Mouse (Mus musculus): ENCODE measurements at regions not wholly inside any gene's neighbourhood (a gene's known extent, or its start where the extent isn't known, plus 50 kb on each side); places are given as distances from the start of the nearest gene placed in this dataset.

GRCm38 (mm10) chr1:165086131-165086530, 74.4 kb downstream of the Tbx19 start:
- DNase-seq (ENCODE audit: low spot score in 2 of 2) = no peak

DNA sequence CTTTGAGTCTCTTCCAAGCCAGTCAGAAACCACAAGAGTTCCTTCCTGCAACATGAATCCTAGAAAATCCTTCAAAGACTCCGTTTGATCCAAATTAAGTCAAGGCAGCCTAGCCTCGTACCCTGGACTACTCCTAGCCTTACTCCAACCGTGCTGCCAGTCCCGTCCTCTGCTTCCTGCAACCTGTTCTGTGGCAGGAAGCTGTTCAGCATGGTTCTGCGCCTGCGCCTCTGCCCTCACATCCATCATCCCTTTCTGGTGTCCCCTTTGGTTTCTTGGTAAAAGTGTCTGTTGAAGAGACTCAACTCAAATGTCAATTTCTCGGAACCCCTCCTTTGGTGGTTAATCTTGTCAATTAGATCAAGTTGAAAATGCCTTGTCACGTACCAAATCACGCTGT, 75.8 kb downstream of the Tbx19 start:
- no peak for DNase-seq (ENCODE audit: low spot score in 2 of 2)

- DNase-seq (ENCODE audit: low spot score in 2 of 2) = peak in 1 of 2 experiments; percentile 45
These were observed 76.4 kb downstream of the Tbx19 start for GRCm38 (mm10) chr1:165084179-165084578.

DNA sequence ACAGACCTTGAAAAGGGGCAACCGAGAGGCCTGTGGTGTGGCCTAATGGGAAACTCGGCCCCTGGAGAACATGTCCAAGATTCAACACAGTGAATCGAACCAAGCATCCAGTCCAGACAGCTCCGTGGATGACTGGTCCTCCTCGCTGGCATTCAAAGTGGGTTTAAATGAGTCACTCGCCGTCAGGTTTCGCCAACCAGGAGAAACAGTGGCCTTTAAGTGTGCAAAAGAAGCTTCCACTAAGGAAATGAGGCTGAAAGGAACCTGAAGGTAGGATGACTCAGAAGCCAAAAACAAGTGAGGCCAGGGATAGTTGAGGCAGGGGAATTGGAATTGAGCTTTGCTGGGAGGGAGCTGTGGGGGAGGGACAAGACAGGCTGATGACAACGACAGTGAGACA, 80.2 kb downstream of the Tbx19 start:
- no peak for DNase-seq (ENCODE audit: low spot score in 2 of 2)

DNA sequence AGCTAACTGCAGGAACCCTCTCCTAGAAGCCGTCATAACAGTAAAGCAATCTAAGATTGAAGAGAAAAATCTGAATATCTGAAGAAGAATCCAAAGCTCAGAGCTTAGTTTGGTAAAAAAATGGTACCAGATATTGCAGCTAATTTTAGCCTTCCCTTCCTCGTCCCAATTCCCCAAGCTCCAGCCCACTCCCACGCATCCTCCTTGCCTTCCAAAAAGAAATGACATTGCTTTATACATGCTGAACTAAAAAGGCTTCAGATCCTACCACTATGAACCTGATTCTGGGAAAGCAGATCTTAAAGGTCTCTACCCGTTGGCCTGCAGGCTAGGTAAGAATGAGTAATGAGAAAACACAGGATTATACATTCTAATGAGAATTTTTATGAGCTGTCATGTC, 83.3 kb downstream of the Tbx19 start:
- no peak for DNase-seq (ENCODE audit: low spot score in 2 of 2)

DNA sequence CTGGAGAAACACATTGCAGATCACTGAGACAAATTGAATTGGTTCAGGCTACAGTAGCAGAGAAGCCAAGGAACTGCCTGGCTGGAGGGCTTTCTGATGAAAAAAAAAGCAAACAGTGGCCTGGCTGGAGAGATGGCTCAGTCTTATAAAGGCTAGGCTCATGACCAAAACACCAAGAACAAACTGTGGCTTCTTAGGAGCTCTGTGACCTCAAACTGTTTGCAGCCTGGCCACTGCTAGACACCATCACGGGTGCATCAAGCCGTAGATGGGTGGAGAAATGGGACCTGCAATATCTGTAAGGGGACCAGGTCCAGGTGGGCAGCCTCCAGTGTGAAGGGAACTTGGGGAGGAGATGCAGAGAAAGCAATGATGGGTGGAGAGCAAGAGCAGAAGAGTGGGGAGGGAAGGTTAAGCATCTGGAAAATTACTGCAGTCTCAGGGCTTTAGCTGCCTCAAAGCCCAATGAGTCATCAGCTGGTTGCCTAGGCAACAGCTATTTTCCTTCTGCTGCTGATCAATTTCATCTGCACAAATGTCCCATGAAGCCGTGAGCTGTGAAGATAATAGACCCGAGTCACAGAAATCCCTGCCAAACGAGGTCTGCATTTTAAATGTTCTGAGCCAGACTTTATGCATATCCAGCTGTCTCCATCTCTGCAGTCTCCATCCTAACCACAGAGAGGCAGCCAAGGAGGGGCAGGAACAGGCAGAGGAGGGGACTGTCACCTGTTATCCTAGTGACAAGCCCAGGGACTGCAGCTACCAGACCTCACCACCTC, 85.1 kb downstream of the Tbx19 start:
- peak in 1 of 2 experiments; percentile 42 for DNase-seq (ENCODE audit: low spot score in 2 of 2)

DNA sequence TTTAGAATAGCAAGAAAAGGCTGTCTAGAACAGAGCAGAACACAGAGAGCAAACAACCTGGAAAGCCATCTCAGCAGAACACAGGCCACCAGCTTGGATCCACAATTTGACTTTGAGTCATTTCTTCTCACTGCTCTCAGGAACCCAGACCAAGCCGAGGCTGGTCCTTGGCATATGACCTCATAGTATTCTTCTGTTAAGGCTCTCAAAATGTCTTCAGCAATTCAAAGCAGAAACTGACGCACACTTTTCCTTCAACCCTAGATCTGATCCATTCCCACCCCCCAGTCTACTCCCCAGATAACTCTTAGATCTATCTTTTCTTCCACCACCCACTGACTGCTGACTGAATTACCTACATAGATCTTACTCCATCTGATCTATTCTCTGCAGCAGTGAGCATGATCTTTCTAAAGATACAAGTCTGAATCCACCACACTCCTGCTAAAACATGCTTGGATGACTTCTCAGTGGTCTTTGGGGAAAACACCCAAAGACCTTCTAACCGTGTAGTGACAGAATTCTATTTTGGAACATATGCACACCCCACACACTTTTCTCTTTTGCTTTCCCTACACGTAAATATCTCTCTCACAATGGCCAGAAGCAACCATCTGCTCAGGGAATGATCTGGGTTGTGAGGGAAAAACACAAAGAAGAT, 88.6 kb downstream of the Tbx19 start:
- no peak for DNase-seq (ENCODE audit: low spot score in 2 of 2)

- DNase-seq (ENCODE audit: low spot score in 2 of 2) = no peak
These were observed 95.6 kb downstream of the Tbx19 start for GRCm38 (mm10) chr1:165064981-165065380.

DNA sequence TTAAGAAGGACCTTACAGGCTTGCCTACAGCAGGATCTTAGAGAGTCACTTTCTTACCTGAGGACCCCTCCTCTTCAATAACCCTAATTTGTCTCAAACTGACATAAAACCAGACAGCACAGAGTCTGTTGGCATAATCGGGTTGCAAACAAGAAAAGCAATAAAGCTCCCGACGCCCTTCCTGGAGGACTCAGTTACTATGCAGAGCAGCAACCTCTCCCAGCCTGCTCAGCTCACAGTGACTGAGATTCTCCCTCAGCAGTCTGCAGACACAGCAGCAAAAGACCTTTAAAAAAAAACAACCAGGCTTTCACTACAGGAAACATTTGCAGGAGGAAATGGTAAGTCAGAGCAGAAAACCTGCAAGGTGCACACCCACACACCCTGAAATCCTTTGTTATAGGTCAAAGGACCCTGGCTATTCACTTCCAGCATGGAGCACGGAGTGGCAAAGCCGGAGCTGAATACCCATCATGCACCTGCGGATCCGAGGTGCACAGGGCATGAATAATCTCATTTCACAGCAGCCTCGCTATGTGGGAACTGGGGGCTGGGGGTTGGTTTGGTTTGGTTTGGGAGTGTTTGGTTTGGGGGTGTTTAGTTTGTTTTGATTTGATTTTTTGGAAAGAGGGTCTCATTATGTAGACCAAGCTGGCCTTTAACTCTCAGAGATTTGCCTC, 97.6 kb downstream of the Tbx19 start:
- no peak for DNase-seq (ENCODE audit: low spot score in 2 of 2)

GRCm38 (mm10) chr1:165061420-165061819, 99.2 kb downstream of the Tbx19 start:
- no peak for DNase-seq (ENCODE audit: low spot score in 2 of 2)

- no peak for DNase-seq (ENCODE audit: low spot score in 2 of 2)
These were observed 106.3 kb downstream of the Tbx19 start for GRCm38 (mm10) chr1:165054245-165054644.

DNA sequence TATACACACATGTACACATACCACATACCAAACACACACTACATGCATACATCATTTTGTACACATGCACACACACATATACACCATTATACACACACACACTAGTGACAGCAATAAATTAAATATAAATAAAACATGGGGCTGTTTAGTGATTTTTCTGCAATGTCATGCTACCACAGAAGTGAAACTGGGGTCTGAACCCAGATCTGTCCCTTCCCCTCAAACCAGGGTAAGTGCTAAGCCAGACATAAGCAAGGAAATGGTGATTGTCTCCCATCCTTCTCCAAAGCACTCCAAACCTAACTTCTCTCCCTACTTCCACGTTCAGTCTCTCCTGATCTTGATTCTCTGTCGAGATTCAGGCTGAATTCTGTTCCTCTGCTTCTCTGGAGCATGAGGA, 109.3 kb downstream of the Tbx19 start:
- no peak for DNase-seq (ENCODE audit: low spot score in 2 of 2)

GRCm38 (mm10) chr1:165050176-165050575, 110.4 kb downstream of the Tbx19 start:
- no peak for DNase-seq (ENCODE audit: low spot score in 2 of 2)

- peak in 1 of 2 experiments; percentile 27 for DNase-seq (ENCODE audit: low spot score in 2 of 2)
These were observed 111.3 kb upstream of the Xcl1 start for GRCm38 (mm10) chr1:165046637-165047036.

DNA sequence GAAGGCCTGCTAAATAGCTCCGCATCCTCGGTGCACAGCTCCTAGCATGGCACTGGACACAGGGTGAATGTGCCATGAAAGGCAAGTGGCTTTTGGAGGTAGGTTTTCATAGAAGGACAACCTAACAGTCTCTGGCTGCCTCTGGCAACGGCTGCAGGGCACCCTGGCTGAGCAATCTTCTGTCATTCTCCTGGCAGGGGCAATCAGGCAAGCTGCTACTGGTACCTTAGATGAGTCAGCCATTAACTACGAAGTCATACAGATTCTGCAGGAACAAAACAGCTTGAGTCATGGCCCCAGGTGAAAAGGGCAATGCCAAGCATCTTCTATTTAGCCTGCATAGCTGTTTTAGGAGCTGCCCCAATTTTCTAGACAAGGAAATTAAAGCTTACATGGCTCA, 110.7 kb upstream of the Xcl1 start:
- no peak for DNase-seq (ENCODE audit: low spot score in 2 of 2)

DNA sequence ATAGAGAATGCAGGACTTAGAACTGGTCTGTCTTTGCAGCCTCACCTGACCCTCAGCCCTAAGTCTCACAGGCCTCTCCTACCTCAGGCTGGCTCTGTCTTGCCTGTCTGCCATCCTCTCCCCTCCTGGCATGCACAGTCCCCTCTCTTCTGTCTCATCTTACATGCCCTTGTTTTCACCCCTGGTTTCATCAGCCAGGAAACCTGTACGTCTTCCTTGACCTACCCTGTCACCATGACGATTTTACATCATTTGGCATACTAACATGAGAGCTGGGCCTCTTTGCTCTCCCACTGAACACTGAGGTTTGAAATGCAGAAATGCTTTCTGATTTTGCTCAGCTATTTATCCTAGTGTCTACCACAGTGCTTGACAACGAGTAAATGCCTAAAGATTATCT, 108.0 kb upstream of the Xcl1 start:
- no peak for DNase-seq (ENCODE audit: low spot score in 2 of 2)

DNA sequence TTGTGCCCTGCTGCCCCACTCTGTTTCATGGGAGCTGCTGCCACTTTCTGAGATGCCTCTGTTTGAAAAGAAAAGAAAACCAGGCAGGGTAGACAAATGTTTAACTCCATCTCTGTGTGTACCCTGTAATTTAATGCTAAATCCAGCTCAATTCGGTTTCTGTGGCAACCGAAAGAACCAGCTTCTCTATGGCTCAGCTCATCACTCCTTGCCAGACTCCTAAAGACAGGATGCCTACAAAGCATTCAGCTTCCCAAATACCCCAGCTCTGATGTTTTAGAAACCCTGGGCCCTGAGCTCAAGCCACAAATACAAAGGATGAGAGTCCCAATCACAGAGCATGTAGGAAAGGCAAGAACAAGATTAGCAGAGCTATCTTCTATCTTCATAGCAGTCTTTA, 106.8 kb upstream of the Xcl1 start:
- no peak for DNase-seq (ENCODE audit: low spot score in 2 of 2)

- DNase-seq (ENCODE audit: low spot score in 2 of 2) = no peak
These were observed 101.3 kb upstream of the Xcl1 start for GRCm38 (mm10) chr1:165036631-165037030.

DNA sequence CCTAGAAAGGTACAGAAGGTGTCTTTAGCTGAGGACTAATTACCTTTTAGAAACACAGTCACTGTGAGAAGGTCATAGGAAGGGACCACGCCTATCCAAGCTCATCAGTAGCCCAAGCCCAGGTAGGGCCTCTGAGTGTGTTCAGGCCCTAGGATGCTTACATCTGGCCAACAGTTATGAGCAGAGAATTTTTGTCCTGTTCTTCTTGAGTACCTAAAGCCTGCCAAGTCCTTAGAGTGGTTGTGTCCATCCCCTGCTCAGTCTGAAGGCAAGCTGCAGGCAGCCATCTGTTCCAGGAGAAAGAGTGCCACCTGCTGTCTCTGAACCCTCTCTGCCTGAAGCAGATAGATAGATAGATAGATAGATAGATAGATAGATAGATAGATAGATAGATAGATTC, 100.3 kb upstream of the Xcl1 start:
- peak in 1 of 2 experiments; percentile 18 for DNase-seq (ENCODE audit: low spot score in 2 of 2)

DNA sequence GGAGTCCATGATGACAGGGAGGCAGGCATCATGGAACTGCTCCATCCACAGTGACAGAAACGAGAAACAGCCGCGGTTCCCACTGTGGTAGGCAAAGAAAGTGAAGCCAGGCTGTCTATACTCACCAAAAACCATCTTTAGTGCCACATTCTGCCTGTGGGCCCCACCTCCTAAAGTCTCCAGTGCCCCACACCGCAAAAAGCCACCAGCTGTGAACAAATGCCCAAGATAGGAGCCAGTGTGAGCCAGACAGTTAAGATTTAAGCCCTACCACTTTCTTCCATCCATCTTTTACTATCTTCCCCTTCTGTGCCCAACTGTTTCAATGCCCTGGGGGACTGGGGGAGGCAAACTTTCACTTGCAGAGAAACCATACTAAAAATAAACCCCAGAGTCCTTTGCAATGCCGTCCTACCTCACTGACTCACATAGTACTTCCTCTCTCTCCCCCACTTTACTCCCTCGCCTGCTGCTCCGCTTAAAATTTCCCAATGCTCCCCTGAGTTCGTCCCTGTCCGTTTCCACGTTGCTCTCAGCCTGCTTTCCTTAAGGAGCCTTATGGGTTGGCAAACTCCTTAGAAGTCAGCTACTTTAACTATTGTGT, 85.7 kb upstream of the Xcl1 start:
- DNase-seq (ENCODE audit: low spot score in 2 of 2) = no peak

GRCm38 (mm10) chr1:165018692-165019309, 83.5 kb upstream of the Xcl1 start:
- DNase-seq (ENCODE audit: low spot score in 2 of 2) = no peak
